Comparison of ENCODE assay signal across 14 mouse cellular contexts in genomic region chr6:71396761-71397160, GRCm38 (mm10). TPM values are rescaled to one million over a fixed set of nuclear protein-coding genes. Genes with fewer than 3 reads are reported as not detected.
"Had no signal": no experiment of that assay in that cellular context is flagged by ENCODE, and none has a peak within 500 bp of the region (broad histone marks: within the 10 kb centered on the region; RNA-seq: fewer than 3 reads in every experiment).

No protein-coding gene starts in this region.

- H3K4me3 ChIP-seq: kidney, embryonic 15.5 days; left cerebral cortex, adult 2 months; limb, embryonic 10.5 days; liver, embryonic 15.5 days; midbrain, embryonic 15.5 days; neural tube, embryonic 13.5 days; stomach, embryonic 15.5 days had no signal

- H3K4me2 ChIP-seq: kidney, embryonic 15.5 days; liver, embryonic 11.5 days; liver, embryonic 15.5 days; midbrain, embryonic 11.5 days; midbrain, embryonic 15.5 days; neural tube, embryonic 13.5 days; stomach, embryonic 15.5 days had no signal

- H3K9ac ChIP-seq: kidney, embryonic 15.5 days; liver, embryonic 15.5 days; midbrain, embryonic 15.5 days; neural tube, embryonic 13.5 days; stomach, embryonic 15.5 days had no signal

- H3K27me3 ChIP-seq: kidney, embryonic 15.5 days; liver, embryonic 15.5 days; midbrain, embryonic 15.5 days; neural tube, embryonic 13.5 days; stomach, embryonic 15.5 days had no signal

- H3K9me3 ChIP-seq: kidney, embryonic 15.5 days; limb, embryonic 10.5 days; liver, embryonic 15.5 days; midbrain, embryonic 15.5 days; neural tube, embryonic 13.5 days; stomach, embryonic 15.5 days had no signal

- H3K27ac ChIP-seq: kidney, embryonic 15.5 days; left cerebral cortex, adult 2 months; limb, embryonic 10.5 days; liver, embryonic 15.5 days; midbrain, embryonic 15.5 days; neural tube, embryonic 13.5 days; stomach, embryonic 15.5 days had no signal

- H3K4me1 ChIP-seq: kidney, embryonic 15.5 days; limb, embryonic 10.5 days; liver, embryonic 15.5 days; neural tube, embryonic 13.5 days; stomach, embryonic 15.5 days had no signal

- DNase-seq: kidney, postnatal 14 days; lung, adult 2 months; lung, postnatal 10 days; lung, postnatal 4 days; right cerebral cortex, postnatal 14 days had no signal

- ATAC-seq: midbrain, embryonic 15.5 days had no signal

RNA-seq across cellular contexts. Expression of gene Cd8a, which starts 23.5 kb away (rescaled TPM):
- polyA plus RNA-seq: limb, embryonic 10.5 days; liver, embryonic 11.5 days; liver, embryonic 15.5 days; midbrain, embryonic 11.5 days; midbrain, embryonic 15.5 days; neural tube, embryonic 13.5 days had no signal
